Mouse (Mus musculus) c-Kit-positive CD71-positive TER-119-negative erythroid progenitor cells, embryonic 14.5 days (primary cell): ENCODE data around the gene Pigk.

Experiments
- DNase-seq: peaks from one replicate; pipeline ENCODE4 v3.0.0-alpha.2; 2013; ENCODE audit warnings: low read depth

Pigk gene

DNA sequence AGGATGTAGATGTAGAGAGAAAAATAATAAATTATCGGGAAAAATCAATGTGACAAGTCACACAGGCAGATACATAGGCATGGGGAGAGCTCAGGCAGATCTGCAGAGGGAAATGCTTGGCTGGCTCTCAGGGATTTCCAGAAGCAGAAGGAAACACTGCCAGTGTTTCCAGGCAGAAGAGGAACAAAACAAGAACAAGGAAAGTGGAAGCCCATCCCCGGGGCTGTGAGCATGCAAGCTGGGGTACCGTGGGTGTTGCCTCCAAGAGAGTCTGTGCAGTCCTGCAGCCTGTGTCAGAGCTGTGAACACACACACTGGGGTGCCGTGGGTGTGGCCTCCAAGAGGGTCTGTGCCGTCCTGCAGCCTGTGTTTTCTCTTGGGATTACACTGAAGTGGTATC lies 279.7 kb downstream of the Pigk start:
- no peak for DNase-seq

- no peak for DNase-seq
These were observed 284.2 kb downstream of the Pigk start for GRCm38 (mm10) chr3:152998106-152998505.

DNA sequence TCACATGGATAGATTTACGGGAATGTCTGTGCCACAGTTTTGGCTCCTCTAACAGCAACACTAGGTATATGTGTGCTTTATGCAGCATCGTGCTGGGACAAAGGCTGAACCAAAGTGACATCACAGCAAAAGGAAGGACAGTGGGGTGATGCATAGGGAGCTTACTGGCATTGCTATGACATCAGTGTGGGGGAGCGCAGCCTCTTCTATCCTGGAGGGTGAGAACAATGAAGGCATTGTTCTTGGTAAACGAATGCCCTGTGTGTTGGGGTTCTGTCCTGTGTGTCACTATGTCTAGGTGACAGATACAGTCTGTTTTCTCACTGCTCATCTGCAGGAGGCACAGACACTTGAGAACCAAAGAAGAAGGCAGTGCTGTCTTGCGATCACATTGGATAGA lies 285.0 kb downstream of the Pigk start:
- DNase-seq: no peak

DNA sequence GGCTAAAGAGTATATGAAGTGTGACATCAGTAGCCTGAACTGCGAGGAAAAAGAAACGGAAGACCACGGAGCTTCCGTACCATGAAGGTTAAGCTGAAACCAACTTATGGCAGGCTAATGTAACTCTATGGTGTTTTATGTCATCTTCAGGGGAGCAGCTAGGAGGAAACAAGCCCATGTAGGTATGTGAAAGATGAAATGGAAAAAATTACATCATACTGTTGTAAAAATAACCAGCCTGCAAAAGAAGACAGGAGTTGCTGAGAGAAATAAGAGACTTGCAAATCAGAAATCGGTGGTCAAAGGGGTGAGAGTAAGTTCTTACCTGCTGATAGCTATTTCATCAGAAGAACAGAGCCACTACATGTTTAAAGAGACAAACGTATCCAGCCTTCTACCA lies 293.0 kb downstream of the Pigk start:
- DNase-seq: no peak

DNA sequence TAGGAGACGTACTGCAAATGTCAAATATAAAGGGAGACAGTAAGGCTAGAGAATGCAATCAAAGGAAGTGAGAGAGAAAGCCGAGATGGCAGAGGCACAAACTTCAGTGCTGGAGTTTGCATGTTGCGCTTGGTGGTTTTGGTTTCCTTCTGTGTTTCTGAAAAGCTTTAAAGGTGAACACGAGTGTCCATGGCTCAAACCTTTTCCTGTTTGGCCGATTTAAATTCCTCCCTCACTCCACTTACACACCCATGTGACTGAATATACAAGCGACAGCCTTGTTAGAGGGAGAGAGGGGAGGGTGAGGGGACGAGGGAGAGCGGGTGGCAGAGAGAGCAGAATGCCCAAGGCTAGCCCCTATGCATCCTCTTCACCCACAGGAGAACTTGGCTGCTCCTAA lies 302.5 kb downstream of the Pigk start:
- no peak for DNase-seq

- no peak for DNase-seq
These were observed 304.2 kb downstream of the Pigk start for GRCm38 (mm10) chr3:153018051-153018450.

GRCm38 (mm10) chr3:153024016-153024415 lies 310.1 kb downstream of the Pigk start:
- no peak for DNase-seq
